ENCODE assay signal across 7 mouse cellular contexts in genomic region chr7:80947445-80948350, GRCm38 (mm10). TPM values are rescaled to one million over a fixed set of nuclear protein-coding genes. Genes with fewer than 3 reads are reported as not detected.
DNase-seq lines count a peak whose midpoint lies in the region; ATAC-seq lines count a peak whose summit lies in the region.

Gene Sec11a, minus strand, starts transcription at chr7:80947780.

- H3K27me3 ChIP-seq in intestine, embryonic 16.5 days (replicated peaks; ENCODE audit: control insufficient read depth, insufficient read depth, low read length), result no peaks in the 10 kb centered on the region
- H3K27me3 ChIP-seq in midbrain, embryonic 11.5 days (ENCODE audit: control insufficient read depth, insufficient read depth, low read length), result no peaks in the 10 kb centered on the region

- intact Hi-C loops in left cerebral cortex, postnatal 36 days (cut with DNase I), result loop anchor here (5.0 kb wide), 1 partner anchor 45 kb away; the partner anchor contains the start of gene Zfp592

- H3K27ac ChIP-seq in intestine, embryonic 16.5 days (ENCODE audit: low read length), result peak within 1 kb of the TSS; percentile 98
- H3K27ac ChIP-seq in midbrain, embryonic 11.5 days (ENCODE audit: low read depth, low read length), result peak within 1 kb of the TSS; percentile 98

- no peaks in the 10 kb centered on the region for H3K36me3 ChIP-seq in intestine, embryonic 16.5 days (ENCODE audit: control insufficient read depth, insufficient read depth, low read length)
- H3K36me3 ChIP-seq in midbrain, embryonic 11.5 days (ENCODE audit: control insufficient read depth, insufficient read depth, low read length), result peaks cover 3% of the 10 kb centered on the region; the same call in 1 of the 2 replicates

- H3K4me1 ChIP-seq in intestine, embryonic 16.5 days (ENCODE audit: control insufficient read depth, insufficient read depth, low read length), result peaks cover 13% of the 10 kb centered on the region
- H3K4me1 ChIP-seq in midbrain, embryonic 11.5 days (ENCODE audit: control insufficient read depth, insufficient read depth, low read length), result peaks cover 13% of the 10 kb centered on the region

- DNase-seq in adrenal gland, adult 8-10 months, result peak; percentile 91
- DNase-seq in embryo, embryonic 9.5 days (ENCODE audit: extremely low spot score), result peak; percentile 94
- DNase-seq in gastrocnemius, postnatal 4 days (ENCODE audit: low spot score in 2 of 2), result peak; percentile 80 to 93
- DNase-seq in left cerebral cortex, postnatal 36 days (ENCODE audit: low spot score in 2 of 2), result peak; percentile 96 to 97
- peak; percentile 100 for DNase-seq in midbrain, embryonic 11.5 days (ENCODE audit: low spot score, missing footprints)
- DNase-seq in skeletal muscle tissue, adult 2 months (ENCODE audit: low read depth, low spot score), result peak; percentile 91

- WGBS in intestine, embryonic 16.5 days, result 2% methylated on average over 44 of the region's 44 CpGs
- WGBS in midbrain, embryonic 11.5 days, result 2% methylated on average over 44 of the region's 44 CpGs

- H3K9me3 ChIP-seq in intestine, embryonic 16.5 days (ENCODE audit: control insufficient read depth, low read length), result no peaks in the 10 kb centered on the region
- H3K9me3 ChIP-seq in midbrain, embryonic 11.5 days (ENCODE audit: control insufficient read depth, low read length), result no peaks in the 10 kb centered on the region

- H3K4me3 ChIP-seq in intestine, embryonic 16.5 days (ENCODE audit: low read length), result peak within 1 kb of the TSS; percentile 75
- H3K4me3 ChIP-seq in midbrain, embryonic 11.5 days (ENCODE audit: low read depth, low read length), result peak within 1 kb of the TSS; percentile 89

- H3K4me2 ChIP-seq in intestine, embryonic 16.5 days (ENCODE audit: low read depth, low read length), result peak within 1 kb of the TSS; percentile 77
- peak within 1 kb of the TSS; percentile 89 for H3K4me2 ChIP-seq in midbrain, embryonic 11.5 days

- H3K9ac ChIP-seq in intestine, embryonic 16.5 days (ENCODE audit: low read depth, low read length), result peak within 1 kb of the TSS; percentile 95
- H3K9ac ChIP-seq in midbrain, embryonic 11.5 days (ENCODE audit: low read length), result peak within 1 kb of the TSS; percentile 92

- peak; percentile 100 for ATAC-seq in intestine, embryonic 16.5 days
- peak; percentile 99 for ATAC-seq in midbrain, embryonic 11.5 days (ENCODE audit: low FRiP score)

RNA-seq across cellular contexts. Expression of gene Sec11a, which starts in this region (rescaled TPM):
- 100 to 1,000 TPM in 3 of 4 experiments, 10 to 100 TPM in 1; 90.9 to 110 (median 105) TPM for total RNA-seq in adrenal gland, adult 8-10 months (2022)
- total RNA-seq in gastrocnemius, postnatal 4 days (2021), result 10 to 100 TPM; 71.6 to 77.3 TPM
- polyA plus RNA-seq in intestine, embryonic 16.5 days (2015; fragmentation: Nextera tagmentation; extraction: Ambion mirVana), result 234 and 256 TPM in 2 replicates
- total RNA-seq in left cerebral cortex, postnatal 36 days (2021), result 10 to 100 TPM; 42.8 to 48.1 TPM
- polyA plus RNA-seq in midbrain, embryonic 11.5 days (2014; fragmentation: Nextera tagmentation; extraction: Ambion mirVana), result 204 TPM in 2 replicates

Comparison
In these comparisons a context has a peak if more than half of its experiments do, and no peak if none do; other contexts are left out.
1. Peak in every context shown above with its lines: DNase-seq, ATAC-seq, H3K4me3 ChIP-seq and H3K27ac ChIP-seq.